Mouse (Mus musculus) cerebellum, postnatal 4 days (tissue): ENCODE measurements at regions not wholly inside any gene's neighbourhood (a gene's known extent, or its start where the extent isn't known, plus 50 kb on each side); places are given as distances from the start of the nearest gene placed in this dataset.

Experiments used
- DNase-seq, 2 experiments: peaks; one replicate each; pipeline ENCODE4 v3.0.0; 2022; ENCODE audit warnings: low spot score in 2 of 2, mixed read lengths in 1 of 2

DNA sequence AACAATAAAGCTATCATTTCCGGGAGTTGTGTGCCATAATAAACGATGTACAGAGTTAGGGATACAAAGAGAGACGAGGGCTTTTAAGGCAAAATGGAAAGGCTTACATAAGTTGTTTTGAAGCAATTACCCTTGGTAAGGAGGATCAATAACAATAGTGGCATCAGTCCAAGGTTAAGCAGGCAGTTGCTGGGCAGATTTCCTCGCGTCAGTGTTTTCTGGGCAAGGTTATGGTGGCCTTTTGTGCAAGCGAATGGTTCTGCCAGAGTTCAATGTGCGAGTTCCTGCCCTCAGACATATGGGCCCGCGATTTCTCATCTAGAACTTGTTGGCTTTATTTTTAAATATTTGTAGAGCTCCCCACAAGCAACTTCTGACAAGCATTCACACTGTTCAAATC is 597.7 kb downstream of the Gm19410 start:
- no peak for DNase-seq

DNA sequence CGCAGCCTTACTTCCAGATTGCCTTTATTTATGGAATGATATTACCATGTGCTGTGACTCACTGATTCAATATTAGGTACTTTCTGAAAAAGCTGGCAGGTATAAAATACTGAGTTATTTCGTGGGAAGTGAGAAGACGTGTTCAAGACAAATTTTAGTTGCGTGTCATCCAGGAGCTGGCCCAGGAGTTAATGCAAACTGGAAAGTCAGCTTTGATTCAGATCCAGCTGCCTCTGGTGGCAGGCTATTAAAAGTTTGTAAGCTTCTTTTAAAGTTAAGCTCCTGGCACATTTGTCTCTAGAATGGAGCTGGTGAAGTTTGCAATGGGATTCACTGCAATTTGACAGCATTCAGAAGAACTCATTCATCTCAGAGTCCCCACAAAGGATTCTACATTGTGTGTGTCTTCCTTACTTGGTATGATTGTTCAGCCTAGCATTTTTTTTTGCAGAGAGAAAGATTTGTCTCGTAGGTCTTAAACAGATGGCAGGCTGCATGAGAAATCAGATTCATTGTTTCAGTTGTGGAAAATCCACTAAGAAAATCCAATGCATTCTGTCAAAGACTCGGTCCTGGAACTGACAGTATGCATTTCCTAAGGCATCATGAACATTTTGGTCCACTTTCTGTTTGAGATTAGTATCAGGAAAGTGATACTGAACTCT is 599.1 kb downstream of the Gm19410 start:
- no peak for DNase-seq

DNA sequence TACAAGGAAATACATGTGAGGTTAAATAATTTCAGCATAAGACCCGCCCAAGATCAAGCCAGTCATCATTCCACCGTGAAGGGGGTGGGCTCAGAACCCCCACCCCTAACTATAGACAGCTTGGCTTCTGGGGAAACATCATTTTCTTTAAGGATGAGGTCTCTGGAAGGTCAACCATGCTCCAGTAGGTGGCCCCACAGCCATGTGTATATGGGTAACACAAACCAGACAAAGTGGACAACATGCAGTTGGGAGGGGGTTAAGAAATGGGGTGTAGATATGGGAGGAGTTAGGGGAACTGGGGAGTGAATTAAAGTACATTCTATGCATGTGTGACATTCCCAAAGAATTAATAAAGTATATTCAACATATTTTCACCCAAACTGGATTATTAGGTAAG is 600.4 kb downstream of the Gm19410 start:
- no peak for DNase-seq

DNA sequence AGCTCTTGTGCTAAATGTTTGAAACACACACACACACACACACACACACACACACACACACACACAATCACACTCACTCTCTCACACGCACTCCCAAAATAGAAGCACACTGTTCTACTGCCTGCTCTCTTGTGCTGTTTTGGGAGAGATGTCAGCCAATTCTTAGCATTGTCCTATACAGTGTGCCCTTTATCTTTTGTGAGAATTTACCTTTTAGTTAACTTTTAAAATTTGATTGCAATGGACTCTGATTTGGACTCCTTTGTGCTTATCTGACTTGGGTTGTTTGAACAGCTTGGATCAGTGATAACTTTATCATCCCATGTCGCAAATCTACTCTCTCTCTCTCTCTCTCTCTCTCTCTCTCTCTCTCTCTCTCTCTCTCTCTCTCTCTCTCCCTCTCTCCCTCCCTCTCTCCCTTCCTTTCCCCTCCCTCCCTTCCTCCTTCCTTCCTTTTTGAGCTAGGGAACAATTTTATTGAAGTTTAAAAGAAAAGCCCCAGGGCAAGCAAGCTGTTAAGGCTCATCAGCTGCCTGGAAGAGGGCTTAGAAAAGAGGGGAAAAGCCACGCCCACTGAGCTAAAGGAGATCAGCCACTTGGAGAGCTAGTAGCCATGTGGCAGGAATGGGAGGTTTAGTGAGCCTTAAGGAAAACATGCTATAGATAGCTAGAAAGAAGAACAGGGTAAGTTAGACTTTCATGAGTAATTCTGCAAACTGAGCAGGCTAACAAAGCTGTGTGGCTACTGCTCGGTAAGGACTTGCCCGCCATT is 611.2 kb downstream of the Gm19410 start:
- DNase-seq = no peak

DNA sequence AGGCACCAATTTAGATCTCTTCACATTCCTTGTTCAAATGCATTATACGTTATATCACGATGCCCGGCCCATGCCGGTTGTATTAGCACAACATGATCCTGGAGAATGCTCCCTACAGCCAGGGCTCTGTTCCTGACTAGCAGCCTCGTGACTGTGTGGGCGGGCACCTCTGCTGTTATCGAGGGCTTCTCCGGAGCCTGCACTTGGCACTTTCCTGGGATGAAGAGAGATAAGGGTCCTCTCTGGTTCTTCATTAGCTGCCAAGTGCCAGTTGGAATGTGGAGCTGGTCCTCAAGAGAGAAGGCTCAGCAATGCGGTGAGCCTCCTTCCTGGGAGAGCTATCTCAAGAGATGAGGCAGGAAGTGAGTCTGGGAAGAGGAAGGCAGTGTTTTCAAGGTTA is 598.9 kb upstream of the AI429214 start:
- no peak for DNase-seq

DNA sequence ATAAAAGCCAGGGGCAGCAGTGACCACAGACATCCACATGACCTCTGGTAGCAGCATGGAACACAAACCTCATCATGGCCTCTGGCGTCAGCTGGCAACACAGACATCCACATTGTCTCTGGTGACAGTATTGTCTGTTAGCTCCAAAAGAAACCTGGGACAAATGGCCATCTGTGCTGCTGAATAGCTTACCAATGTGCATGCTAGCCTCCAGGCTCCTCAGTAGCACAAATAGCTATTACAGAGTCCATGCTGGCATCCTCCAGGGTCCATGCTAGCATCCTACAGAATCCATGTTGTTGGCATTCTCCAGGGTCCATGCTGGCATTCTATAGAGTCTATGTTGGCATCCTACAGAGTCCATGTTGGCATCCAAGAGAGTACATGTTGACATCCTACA is 596.9 kb upstream of the AI429214 start:
- DNase-seq = no peak

DNA sequence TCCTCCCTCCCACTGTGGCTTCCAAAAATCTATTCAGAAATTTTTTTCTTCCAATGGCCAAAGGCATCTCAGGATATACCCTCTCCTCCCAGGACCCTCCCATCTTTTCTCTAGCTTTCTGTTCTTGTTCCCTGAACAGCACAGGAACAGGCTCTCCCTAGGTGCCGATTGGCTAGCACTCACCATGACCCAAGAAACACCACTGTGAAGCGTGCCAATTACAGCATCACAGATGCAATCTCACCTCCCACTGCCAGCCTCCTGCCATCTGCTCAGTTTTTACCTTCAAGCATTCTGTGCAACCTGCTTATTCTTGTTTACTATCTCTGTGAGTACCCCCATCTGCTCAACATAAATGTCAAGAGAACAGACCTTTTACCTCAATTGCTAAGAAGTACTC is 586.7 kb upstream of the AI429214 start:
- DNase-seq = no peak
